Mouse (Mus musculus) R1 (cell line): ENCODE measurements around the gene Zfp672.
"Not testable (repeated sequence)": the region's sequence is repeated elsewhere in the genome, so short reads cannot be mapped to it uniquely, and the experiment has no call there.

ENCODE experiments used
- DNase-seq: peaks from one replicate; pipeline ENCODE4 v3.0.0-alpha.2; 2018; ENCODE audit warnings: low read depth, low spot score

The Zfp672 gene

DNA sequence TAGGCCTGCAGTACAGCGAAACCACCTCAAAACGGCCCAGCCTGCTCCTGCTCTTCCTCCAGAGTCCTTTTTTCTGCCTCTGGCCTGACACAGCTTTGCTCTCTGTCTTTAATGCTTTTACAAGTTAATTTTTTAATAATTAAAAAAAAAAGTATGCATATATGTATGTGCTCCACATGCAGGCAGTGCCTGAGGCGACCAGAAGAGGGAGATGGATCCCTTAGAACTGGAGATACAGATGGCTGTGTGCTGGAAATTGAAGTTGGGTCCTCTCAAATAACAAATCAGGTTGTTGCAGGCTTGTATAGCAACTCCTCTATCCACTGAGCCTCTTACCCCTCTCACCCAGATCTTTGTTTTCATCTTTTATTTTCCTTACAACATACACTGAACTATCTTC is 3.4 kb downstream of the Zfp672 start:
- peak; percentile 56 for DNase-seq

DNA sequence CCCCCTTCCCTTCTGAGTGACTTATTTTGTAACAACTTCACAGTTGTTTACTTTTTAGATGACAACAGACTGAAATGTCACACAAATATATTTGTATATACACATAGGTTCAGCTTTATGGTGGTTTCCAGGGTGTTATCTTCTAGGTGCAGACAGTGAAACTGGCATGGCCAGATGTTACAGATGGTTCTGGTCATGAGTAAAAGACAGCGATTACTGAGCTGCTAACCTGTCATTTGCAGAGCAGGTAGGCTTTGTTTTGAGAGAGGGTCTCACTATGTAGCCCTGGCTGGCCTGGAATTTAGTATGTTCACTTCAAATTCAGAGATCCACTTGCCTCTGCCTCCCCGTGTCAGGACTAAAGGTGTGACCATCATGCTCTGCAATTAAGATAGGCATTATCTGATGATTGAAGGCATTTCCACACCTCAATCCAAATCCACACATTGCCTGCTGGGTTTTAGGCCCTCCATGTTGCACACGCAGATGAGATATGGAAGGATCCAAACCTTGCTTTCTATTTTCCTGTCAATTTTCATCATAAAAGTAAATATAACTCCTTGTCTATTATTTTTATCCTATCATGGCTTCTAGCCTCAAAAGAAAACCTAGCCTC is 5.4 kb downstream of the Zfp672 start:
- DNase-seq, result no peak

DNA sequence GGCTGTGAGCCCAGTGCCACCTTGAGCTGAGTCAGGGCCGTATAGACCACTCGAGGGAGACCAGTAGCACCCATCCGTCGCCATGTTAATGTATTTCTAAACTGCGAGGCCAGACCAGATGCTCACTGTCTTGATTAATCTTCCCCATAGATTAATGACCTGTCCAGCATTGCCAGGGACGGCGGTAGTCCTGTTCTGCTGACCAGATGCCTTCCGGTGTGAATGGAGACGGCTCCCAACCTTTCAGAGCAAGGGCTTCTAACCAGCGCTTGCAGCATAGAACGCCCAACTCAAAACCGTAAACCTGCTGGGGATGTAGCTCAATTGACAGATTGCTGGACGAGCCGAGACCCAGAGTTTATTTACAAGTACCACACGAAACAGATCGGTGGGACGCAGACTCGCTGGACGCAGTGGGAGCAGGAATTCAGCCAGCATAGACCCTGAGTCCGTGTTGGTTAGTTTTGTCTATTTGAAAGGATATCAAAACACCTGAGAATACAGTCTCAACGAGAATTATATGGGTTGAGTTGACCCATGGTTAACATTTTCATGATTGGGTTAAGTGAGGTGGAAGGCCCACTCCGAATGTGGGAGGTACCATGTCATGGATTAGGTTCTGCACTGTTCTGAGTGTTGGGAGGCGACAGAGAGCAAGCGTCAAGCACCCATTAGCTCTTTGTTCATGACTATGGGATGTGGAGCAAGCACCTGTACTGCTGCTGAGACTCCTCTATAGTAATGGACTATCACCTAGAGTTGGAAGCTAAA is 6.4 kb downstream of the Zfp672 start:
- no peak for DNase-seq

DNA sequence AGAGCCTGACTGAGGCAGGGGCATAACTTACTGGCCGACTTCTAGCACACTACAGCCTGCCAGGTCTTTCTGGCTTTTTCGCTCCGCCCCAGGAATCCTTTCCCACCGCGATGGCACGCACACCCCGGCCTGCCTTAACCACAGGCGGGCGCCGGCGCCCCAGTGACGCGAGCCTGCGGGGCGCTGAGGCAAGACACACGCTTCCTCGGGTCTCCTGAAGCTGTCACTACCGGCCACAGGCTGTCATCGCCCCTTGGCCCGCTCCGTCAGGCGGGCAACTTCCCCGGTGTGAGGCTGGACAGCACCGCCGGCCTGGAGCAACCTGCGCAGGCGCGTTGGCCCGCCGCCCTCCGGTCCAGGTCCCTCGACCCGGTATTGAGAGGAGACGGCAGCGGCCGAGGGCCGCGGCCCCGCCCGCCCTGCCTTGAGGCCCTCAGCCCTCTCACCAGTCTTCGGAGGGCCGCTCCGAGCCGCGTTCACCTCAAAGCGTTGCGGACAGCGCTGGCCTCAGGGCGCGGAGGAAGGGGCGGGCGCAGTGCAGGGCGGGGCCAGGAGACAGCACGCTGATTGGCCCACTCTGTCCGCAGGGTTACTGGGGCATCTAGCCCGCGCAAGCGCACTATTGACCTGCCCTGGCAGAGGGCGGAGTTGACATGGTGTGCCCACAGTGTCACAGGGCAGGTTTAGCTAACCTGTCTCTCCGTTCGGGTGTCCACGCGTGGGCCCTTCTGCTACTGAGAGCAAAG is 7.1 kb downstream of the Zfp672 start:
- peak; percentile 92 for DNase-seq

DNA sequence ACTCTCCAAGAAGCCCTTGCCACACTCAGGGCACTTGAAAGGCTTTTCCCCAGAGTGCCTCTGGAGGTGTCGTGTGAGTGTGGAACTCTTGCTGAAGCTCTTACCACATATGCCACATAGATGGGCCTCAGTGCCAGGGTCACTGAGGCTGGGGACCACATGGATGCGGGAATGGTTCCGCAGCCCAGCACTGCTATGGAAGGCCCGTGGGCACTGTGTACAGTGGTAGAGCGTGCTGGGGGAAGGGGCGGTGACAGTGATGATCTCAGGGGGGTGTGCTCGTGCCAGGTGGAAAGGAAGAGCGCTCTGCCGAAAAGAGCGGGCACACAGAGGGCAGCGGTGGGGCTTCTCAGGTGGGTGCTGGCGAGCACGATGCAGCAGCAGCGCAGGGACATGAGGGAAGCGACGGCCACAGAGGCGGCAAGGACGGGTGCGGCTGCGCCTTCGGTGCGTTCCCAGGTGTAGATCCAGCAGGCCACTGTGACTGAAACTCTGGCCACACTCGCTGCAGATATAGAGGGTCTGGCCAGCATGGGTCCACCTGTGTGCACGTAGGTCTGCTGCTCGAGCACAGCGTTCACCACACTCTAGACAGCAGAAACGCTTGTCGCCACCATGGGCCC is 13.3 kb downstream of the Zfp672 start:
- no peak for DNase-seq

DNA sequence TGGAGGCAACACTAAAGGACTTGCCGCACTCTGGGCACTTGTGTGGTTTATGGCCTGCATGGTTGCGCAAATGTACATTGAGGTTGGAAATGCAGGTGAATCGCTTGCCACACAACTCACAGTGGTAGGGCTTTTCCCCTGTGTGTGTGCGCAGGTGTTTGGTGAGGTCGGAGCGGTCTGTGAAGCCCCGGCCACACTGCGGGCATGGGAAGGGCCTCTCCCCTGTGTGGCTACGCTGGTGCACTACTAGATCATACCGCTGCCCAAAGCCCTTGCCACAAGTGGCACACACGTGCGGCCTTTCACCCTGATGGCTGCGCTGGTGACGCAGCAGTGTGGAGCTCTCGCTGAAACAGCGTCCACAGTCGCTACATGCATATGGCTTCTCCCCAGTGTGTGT is 13.8 kb downstream of the Zfp672 start:
- peak; percentile 44 for DNase-seq

DNA sequence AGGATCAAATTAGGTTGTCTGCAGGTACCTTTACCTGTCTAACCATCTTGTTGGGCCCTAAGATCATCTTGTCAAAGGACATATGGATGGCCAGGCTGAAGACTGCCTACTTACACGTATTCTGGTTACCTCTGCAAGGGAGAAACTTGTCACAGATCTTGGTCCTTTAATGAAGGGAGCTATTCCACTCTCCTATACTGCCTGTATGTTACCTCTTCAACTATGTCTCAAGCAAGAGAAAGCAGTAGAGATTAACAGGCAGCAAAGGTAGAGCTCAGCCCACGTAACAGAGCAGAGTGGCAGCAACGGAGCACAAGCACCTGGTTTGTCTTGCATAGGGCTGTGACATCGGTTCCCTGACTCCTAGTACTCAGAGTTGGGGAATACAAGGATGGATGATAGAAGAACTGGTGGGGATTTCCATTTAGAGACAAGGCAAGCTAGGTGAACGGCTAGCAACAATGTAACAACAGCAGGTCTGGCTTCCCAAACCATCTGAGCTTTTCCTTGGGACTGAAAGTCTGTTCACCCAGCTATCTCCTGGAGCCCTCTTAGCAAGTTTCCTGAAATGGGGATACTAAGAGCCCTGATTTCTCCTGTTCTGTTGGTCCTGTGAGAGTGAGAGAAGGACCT is 14.5 kb downstream of the Zfp672 start:
- no peak for DNase-seq

DNA sequence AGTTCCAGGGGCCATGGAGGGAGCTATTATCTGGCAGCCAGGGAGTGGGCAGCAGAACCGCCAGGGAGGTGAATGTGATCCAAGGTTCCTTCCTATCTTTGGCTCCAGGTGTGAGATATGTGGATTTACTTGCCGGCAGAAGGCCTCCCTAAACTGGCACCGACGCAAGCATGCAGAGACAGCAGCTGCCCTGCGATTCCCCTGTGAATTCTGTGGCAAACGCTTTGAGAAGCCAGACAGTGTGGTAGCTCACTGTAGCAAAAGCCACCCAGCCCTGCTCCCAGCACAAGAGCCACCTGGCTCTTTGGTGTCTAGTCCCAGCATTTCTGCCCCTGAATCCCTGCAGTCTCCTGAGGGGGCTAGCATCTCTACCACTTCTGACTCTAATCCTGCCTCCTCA is 16.1 kb downstream of the Zfp672 start:
- DNase-seq, result no peak

DNA sequence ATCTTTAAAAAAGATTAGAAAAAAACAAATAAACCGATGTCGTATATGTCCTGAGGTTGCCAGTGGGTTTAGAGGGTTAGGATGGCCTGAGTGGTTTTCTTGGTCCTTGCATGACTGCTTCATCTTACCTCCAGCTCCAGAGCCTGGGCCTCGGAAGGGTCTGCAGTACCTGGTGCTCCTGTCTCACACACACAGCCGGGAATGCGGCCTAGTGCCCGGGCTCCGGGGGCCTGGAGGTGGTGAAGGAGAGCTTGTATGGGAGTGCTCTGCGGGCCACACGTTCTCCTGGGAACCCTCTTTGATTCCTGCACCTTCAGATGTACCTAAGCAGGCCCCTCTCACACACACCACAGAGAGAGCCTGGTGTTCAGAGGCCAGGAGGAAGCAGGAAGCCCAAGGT is 21.5 kb downstream of the Zfp672 start:
- DNase-seq, result no peak

DNA sequence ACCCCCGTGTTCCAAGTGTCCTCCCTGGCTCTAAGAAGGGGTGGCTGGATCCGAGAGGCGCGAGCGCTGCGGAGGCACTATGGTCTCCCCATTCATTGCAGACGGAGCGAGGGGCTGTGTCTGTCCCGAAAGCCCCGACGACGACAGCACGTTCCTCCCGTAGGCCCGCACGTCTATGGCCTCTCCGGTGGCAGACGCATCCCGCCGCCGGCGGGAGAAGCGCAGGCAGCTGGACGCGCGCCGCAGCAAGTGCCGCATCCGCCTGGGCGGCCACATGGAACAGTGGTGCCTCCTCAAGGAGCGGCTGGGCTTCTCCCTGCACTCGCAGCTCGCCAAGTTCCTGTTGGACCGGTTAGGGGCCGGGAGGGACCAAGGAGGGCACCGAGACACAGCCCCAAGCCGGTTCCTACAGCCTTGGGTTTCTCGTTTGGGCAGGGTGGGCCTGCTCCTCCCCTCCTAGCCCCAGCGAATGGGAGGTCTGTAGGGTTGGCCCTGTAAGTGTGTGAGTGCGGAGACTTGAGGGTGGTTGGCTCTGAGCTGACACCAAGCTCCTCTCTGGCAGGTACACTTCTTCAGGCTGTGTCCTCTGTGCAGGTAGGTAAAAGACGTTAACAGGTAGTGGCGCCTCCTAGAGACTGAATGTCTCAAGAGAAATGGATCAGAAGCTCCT is 22.6 kb downstream of the Zfp672 start:
- DNase-seq, result peak; percentile 91

DNA sequence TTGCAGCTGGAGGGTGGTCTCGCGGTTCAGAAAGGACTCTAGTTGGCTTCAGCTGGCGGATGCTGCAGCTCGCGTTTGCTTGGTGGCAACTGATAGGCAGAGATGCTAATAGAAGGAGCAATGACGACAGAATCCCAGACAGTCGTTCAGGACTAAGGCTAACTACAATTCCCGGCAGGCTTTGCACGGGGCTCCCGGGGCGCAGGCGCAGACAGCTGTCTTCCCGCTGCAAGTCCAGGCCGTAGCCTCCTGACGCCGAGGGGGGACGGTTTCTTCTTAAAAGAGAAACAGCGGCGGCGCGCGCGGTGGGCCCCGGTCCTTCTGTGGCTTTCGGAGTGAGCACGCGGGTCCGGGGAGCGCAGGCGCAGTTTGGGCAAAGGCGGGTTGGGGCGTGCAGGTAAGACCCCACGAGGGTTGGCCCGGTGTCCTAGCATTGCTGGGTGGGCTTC is 23.3 kb downstream of the Zfp672 start, which contains the start of gene Zfp692:
Gene Zfp692, plus strand, starts transcription at position 210 of the 449 bp plus-strand sequence.
- peak; percentile 96 for DNase-seq

DNA sequence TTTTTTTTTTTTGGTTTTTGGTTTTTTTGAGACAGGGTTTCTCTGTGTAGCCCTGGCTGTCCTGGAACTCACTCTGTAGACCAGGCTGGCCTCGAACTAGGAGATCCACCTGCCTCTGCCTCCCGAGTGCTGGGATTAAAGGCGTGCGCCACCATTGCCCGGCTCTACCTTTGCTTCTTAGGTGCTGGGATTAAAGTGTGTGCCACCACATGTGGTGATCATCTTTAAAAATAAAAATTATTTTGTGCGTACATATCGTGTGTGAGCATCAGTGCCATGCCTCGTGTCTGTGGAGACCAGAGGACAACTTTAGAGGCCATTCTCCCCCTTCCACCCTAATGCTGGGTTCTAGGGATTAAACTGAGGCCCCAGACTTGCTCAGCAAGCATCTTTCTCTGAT is 24.8 kb downstream of the Zfp672 start:
- DNase-seq, result not testable (repeated sequence)

DNA sequence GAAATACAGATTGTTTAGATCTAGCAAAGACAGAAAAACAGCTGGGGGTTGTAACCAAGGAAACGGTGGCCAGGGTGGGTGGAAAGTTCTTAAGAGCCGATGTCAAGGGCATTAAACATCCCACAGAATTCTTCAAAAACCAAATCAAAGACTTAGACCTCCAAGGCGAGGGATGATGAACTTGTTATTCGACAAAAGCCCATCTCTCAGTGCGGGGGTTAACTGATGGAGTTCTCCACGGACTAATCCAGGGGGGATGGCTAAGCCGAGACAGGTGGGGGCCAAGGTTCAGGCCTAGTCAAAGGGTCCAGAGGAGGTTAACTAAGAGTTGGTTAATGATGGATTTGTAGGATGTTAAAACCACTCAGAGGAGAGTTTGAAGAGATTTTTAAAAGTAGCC is 26.5 kb downstream of the Zfp672 start:
- DNase-seq, result no peak

DNA sequence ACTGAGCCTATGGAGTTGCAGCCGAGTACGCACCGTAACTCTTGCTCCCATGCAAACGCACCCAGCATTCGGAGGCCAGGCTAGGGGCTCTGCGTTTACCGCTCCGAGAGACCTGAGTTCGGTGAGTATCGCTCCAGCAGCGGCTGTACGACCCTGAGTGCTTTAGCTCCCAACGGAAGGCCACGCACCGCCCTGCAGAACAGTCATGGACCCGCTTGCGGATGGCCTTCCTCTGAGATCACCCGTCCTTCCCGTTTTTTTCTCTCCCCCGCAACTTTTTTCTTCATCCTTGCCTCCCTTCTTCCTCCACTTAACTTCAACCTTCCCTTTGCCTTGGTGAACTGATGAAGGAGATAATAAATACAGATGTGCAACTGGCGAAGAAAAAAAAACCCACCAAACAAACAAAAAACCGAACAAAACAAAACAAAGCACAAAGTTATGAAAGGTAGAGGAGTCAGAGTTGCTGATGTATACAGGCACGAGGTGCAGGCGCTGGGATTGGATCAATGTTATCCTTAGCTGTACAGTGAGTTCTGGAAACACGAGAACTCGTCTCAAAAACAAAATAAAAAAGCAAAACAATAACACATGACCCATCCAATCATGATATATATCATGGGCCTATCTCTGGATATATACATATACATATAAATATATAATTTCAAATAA is 27.2 kb downstream of the Zfp672 start:
- no peak for DNase-seq

DNA sequence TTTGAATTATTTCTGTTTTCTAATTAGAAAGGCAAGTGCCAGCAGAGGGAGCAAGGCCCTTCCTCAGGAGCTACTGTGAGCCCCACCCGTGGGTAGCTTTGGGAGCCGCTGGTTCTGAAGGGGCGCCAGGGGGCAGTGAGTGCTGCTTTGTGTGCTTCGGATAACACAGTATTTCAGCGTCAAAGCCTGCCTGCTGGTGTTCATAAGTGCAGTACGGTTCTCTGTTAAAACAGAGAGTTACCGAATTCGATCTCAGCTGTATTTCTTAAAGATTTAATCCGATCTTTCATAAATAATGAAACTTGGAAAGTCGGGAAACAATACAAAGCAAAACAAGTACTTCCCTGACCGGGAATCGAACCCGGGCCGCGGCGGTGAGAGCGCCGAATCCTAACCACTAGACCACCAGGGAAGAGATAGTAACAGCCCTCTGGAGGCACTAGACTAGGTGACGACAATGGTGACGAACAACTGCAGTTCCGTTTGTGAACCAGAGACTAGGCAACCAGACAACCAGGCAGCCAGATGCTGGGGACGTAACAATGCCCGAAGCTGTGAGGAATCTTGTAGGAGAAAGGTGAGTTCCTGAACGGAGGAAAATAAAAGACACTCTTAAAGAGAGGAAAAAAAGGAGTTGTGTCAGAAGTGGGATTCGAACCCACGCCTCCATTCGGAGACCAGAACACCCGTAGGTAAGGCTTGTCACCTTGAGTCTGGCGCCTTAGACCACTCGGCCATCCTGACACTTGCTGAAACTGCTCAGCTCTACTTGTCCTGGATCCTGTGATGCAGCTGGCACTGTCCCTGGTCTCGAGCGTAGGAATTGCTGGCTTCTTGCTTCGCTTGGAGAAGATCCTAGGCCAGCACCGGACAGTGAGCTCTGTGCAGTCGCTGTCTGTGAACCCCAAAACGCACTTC is 28.0 kb downstream of the Zfp672 start:
- DNase-seq, result peak; percentile 96

DNA sequence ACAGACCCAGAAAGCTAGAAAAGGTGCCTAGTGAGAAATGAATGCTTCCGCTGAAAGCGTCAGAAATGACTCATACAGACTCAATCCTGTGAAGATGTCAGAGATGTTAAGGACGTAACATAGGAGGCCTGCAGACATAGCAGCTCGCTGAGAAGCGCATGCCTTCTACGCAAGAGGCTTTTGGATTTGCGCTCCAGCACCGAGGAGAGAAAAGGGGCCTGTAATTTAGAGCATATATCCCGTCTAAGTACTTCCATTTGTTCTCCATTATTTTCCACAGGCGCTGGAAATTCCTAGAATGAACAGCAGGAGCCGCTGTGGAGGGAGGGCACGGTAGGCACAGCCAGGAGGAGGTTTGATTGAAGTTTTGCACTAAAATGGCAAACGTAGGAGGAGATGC is 29.1 kb downstream of the Zfp672 start:
- DNase-seq, result peak; percentile 81

DNA sequence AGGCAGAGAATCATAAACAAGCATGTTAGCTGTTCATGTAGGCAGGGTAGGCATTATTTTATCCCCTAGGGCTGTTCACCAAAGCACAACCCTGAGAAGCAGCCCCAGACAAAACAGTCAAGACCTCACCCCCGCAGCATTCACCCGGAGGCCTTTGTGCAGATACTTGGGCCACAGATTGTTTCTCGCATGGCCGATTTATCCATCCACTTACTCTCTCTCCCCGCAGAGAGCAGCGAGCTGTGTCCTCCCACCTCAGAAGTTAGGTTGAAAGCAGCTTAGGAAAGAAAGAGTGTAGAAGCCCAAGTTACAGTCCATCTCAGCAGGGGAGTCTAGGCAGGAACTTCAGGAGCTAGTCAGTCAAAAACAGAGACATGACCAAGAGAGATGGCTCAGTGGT is 32.7 kb downstream of the Zfp672 start:
- no peak for DNase-seq

DNA sequence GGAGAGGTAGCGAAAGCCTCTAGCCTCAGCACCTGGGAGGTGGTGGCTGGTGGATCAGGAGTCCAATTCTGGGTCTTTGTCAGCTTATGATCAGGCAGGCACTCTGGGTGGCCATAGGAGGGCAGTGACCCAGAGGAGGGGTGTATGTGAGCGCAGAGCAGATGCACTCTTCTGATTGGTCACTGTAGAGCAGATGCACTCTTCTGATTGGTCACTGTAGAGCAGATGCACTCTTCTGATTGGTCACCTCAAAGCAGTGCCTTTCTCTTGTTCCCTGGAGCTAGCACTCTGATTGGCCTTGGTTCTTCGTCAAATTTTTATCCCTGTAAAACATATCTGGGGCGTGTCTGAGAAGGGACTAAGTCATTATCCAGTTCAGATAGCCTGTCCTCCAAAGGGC is 37.3 kb downstream of the Zfp672 start:
- DNase-seq, result peak; percentile 38

DNA sequence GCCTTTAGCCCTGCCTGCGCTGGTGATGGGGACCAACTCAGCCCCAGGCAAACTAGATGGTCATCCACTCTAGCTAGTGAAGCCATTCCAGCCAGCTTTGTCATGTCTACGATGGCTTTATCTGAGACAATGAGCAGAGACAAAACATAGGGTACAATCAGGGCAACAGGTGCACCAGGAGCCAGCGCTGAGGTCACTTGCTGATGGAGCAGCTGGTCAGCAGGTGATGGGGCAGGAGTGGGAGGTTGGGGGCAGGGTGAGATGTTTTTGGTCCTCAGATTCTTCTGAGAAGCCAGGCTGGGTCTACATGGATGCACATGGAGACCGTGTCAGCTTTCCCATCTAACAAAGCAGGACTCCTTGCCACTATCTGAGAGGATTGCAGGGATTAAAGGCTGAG is 39.3 kb downstream of the Zfp672 start:
- DNase-seq, result no peak
